Mouse (Mus musculus) lung, adult 2 months (tissue): ENCODE measurements around the gene Krt80.

Source experiments
- CTCF ChIP-seq: fragments of 200-500 bp; IDR thresholded peaks from 2 replicates; pipeline ENCODE4 v1.5.1; 2011; ENCODE audit warnings: mild to moderate bottlenecking, low read length, control low read depth; ENCODE audit not compliant: insufficient read depth
- POLR2A ChIP-seq: fragments of 200-500 bp; IDR thresholded peaks from 2 replicates; pipeline ENCODE4 v1.6.1; 2011; ENCODE audit warnings: low read depth, mild to moderate bottlenecking, control low read depth, low read length, borderline replicate concordance; ENCODE audit errors: extremely low read depth

- no peak for TF ChIP-seq CTCF
- peak; percentile 85; the same call in 1 of the 2 replicates for TF ChIP-seq POLR2A
Observed at GRCm38 (mm10) chr15:101412188-101412587, 42.2 kb upstream of the Krt80 start.
